Comparison of ENCODE assay signal across 10 mouse cellular contexts in genomic region chr13:31627864-31628690, GRCm38 (mm10). TPM values are rescaled to one million over a fixed set of nuclear protein-coding genes. Genes with fewer than 3 reads are reported as not detected.
DNase-seq lines count a peak whose midpoint lies in the region; ATAC-seq lines count a peak whose summit lies in the region.
"Had no signal": no experiment of that assay in that cellular context is flagged by ENCODE, and none has a peak within 500 bp of the region (broad histone marks: within the 10 kb centered on the region; RNA-seq: fewer than 3 reads in every experiment).

No protein-coding gene starts in this region.

- 0 out of 2 replicates have a peak overlapping the region, but pooled peaks have one; percentile 23 for H3K4me3 ChIP-seq in hindbrain, embryonic 11.5 days (ENCODE audit: low read depth, low read length)
- peak overlapping the region; percentile 35 for H3K4me3 ChIP-seq in midbrain, embryonic 13.5 days (replicated peaks)

- WGBS in hindbrain, embryonic 11.5 days: 2% methylated on average over 8 of the region's 8 CpGs
- under 1% methylated on average over 8 of the region's 8 CpGs for WGBS in midbrain, embryonic 13.5 days

- no peaks in the 10 kb centered on the region for H3K9me3 ChIP-seq in hindbrain, embryonic 11.5 days (ENCODE audit: control insufficient read depth, low read length)
- H3K9me3 ChIP-seq in midbrain, embryonic 13.5 days: no peaks in the 10 kb centered on the region

- H3K27me3 ChIP-seq in hindbrain, embryonic 11.5 days (ENCODE audit: control insufficient read depth, insufficient read depth, low read length): peaks cover 92% of the 10 kb centered on the region
- peaks cover 98% of the 10 kb centered on the region for H3K27me3 ChIP-seq in midbrain, embryonic 13.5 days

- H3K4me2 ChIP-seq in hindbrain, embryonic 11.5 days (replicated peaks; ENCODE audit: low read depth, low read length): no peak overlapping the region
- H3K4me2 ChIP-seq in midbrain, embryonic 13.5 days (replicated peaks): 0 out of 2 replicates have a peak overlapping the region, but pooled peaks have one; percentile 43

- DNase-seq in 3T3-L1 (ENCODE audit: low read depth, low spot score) (peak; percentile 14), adipocyte (ENCODE audit: low spot score) (peak; percentile 21)
- DNase-seq in hindbrain, embryonic 11.5 days (ENCODE audit: low spot score): peak; percentile 33
- no peak for DNase-seq in thymus, postnatal 4 days
- DNase-seq in layer of hippocampus, postnatal 25 days (ENCODE audit: extremely low spot score in 1 of 2, low spot score in 1 of 2): no peak
- no peak for DNase-seq in yolk sac, embryonic 10.5 days (ENCODE audit: low spot score)
- DNase-seq: kidney, adult 8-10 months; liver, postnatal 0 days; right cerebral cortex, postnatal 25 days had no signal

- peaks cover 17% of the 10 kb centered on the region for H3K4me1 ChIP-seq in hindbrain, embryonic 11.5 days (replicated peaks; ENCODE audit: control insufficient read depth, insufficient read depth, low read length)
- peaks cover 36% of the 10 kb centered on the region for H3K4me1 ChIP-seq in midbrain, embryonic 13.5 days (replicated peaks)

- ATAC-seq in hindbrain, embryonic 11.5 days (ENCODE audit: low FRiP score): no peak
- ATAC-seq in midbrain, embryonic 13.5 days: no peak
- ATAC-seq: liver, postnatal 0 days had no signal

- H3K27ac ChIP-seq in hindbrain, embryonic 11.5 days (ENCODE audit: low read depth, low read length): no peak overlapping the region
- H3K27ac ChIP-seq in midbrain, embryonic 13.5 days: no peak overlapping the region

- no peaks in the 10 kb centered on the region for H3K36me3 ChIP-seq in hindbrain, embryonic 11.5 days (ENCODE audit: control insufficient read depth, insufficient read depth, low read length)
- H3K36me3 ChIP-seq in midbrain, embryonic 13.5 days: no peaks in the 10 kb centered on the region

- no peak overlapping the region for H3K9ac ChIP-seq in hindbrain, embryonic 11.5 days (ENCODE audit: low read depth, low read length)
- no peak overlapping the region for H3K9ac ChIP-seq in midbrain, embryonic 13.5 days (replicated peaks)
- H3K9ac ChIP-seq: liver, postnatal 0 days had no signal

RNA-seq across cellular contexts. Expression of gene Foxf2, which starts 2.5 kb away (rescaled TPM):
- 4.8 and 9.1 TPM in 2 replicates for polyA plus RNA-seq in hindbrain, embryonic 11.5 days (2014; fragmentation: Nextera tagmentation; extraction: Ambion mirVana)
- 4.3 and 5.0 TPM in 2 replicates for polyA plus RNA-seq in midbrain, embryonic 13.5 days (2015; fragmentation: Nextera tagmentation; extraction: Ambion mirVana)
- total RNA-seq in layer of hippocampus, postnatal 25 days (2021): 1 to 10 TPM; 4.1 to 5.7 TPM
- polyA plus RNA-seq: liver, postnatal 0 days had no signal

Comparison
In these comparisons a context has a peak if more than half of its experiments do, and no peak if none do; other contexts are left out.
1. DNase-seq: peak in 3T3-L1 (single experiment), adipocyte (single experiment) and hindbrain, embryonic 11.5 days (single experiment); none in thymus, postnatal 4 days (single experiment), layer of hippocampus, postnatal 25 days (0 of 2) and yolk sac, embryonic 10.5 days (single experiment).